ENCODE assay signal across 17 mouse cellular contexts in the genomic region with DNA sequence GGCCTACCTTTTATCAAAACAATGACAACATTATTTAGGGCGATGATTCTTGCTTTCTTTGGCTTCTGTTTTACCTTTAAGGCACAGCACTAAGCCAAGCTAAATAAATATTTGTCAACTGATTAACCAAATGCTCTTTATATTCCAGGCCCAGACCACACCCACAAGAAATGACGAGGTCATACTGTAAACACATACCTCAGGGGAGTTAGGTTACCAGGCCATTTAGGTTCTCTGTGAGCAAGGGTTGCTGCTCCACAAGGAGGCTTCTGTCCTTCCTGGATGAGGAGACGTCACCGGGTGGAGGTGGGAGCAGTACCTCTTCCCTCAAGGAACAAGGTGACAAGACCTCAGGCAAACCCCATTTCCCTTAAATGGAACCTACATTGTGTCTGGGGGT. TPM values are rescaled to one million over a fixed set of nuclear protein-coding genes. Genes with fewer than 3 reads are reported as not detected.
DNase-seq lines count a peak whose midpoint lies in the region; ATAC-seq and TF ChIP-seq lines count a peak whose summit lies in the region.
"Had no signal": no experiment of that assay in that cellular context is flagged by ENCODE, and none has a peak within 500 bp of the region (broad histone marks: within the 10 kb centered on the region; RNA-seq: fewer than 3 reads in every experiment).

No protein-coding gene starts in this region.

- TF ChIP-seq CTCF in layer of hippocampus, adult 2 months (conservative IDR thresholded peaks at IDR 0.05) = no peak

- H3K9ac ChIP-seq in heart, embryonic 11.5 days (ENCODE audit: low read depth, low read length) = no peak overlapping the region
- H3K9ac ChIP-seq: embryonic facial prominence, embryonic 12.5 days; forebrain, postnatal 0 days; kidney, embryonic 15.5 days; liver, postnatal 0 days had no signal

- no peaks in the 10 kb centered on the region for H3K27me3 ChIP-seq in heart, embryonic 11.5 days (ENCODE audit: control insufficient read depth, insufficient read depth, low read length)
- H3K27me3 ChIP-seq: embryonic facial prominence, embryonic 12.5 days; kidney, embryonic 15.5 days had no signal

- no peaks in the 10 kb centered on the region for H3K36me3 ChIP-seq in heart, embryonic 11.5 days (ENCODE audit: control insufficient read depth, insufficient read depth, low read length)
- H3K36me3 ChIP-seq: embryonic facial prominence, embryonic 12.5 days; kidney, embryonic 15.5 days had no signal

- H3K4me3 ChIP-seq in heart, embryonic 11.5 days (ENCODE audit: low read depth, low read length) = no peak overlapping the region
- H3K4me3 ChIP-seq in layer of hippocampus, adult 2 months = no peak overlapping the region
- H3K4me3 ChIP-seq: embryonic facial prominence, embryonic 12.5 days; kidney, embryonic 15.5 days had no signal

- no peak for ATAC-seq in heart, embryonic 11.5 days (replicated peaks; ENCODE audit: insufficient number of reproducible peaks, low FRiP score, low TSS enrichment)
- ATAC-seq: forebrain, postnatal 0 days; inflammation-experienced regulatory T-cells, adult 6 months; liver, postnatal 0 days had no signal

- H3K27ac ChIP-seq in heart, embryonic 11.5 days (ENCODE audit: low read depth, low read length) = peak overlapping the region; percentile 63
- no peak overlapping the region for H3K27ac ChIP-seq in layer of hippocampus, adult 2 months
- H3K27ac ChIP-seq: embryonic facial prominence, embryonic 12.5 days; kidney, embryonic 15.5 days had no signal

- WGBS in heart, embryonic 11.5 days (ENCODE audit: insufficient replicate concordance) = 64% methylated on average over 4 of the region's 4 CpGs

- DNase-seq in heart, adult 9 months (ENCODE audit: low spot score in 2 of 2) = no peak
- DNase-seq in urinary bladder, postnatal 14 days (ENCODE audit: low spot score) = peak; percentile 11
- DNase-seq in urinary bladder, postnatal 25 days (ENCODE audit: low spot score) = no peak
- DNase-seq in lung, postnatal 25 days (ENCODE audit: low spot score) = peak; percentile 34
- DNase-seq in gastrocnemius, postnatal 10 days = no peak
- no peak for DNase-seq in layer of hippocampus, adult 2 months (ENCODE audit: low spot score in 2 of 2)
- DNase-seq: adrenal gland, postnatal 14 days; B cell, adult 2 months; cerebellum, adult 11-12 months; forebrain, postnatal 0 days; liver; liver, postnatal 0 days; thymus, adult 18-20 months had no signal

- peaks cover 7% of the 10 kb centered on the region; the same call in 1 of the 2 replicates for H3K4me1 ChIP-seq in heart, embryonic 11.5 days (ENCODE audit: control insufficient read depth, insufficient read depth, low read length)
- H3K4me1 ChIP-seq: embryonic facial prominence, embryonic 12.5 days; kidney, embryonic 15.5 days had no signal

- H3K4me2 ChIP-seq in heart, embryonic 11.5 days = no peak overlapping the region
- H3K4me2 ChIP-seq: embryonic facial prominence, embryonic 12.5 days; kidney, embryonic 15.5 days had no signal

- H3K9me3 ChIP-seq in heart, embryonic 11.5 days (replicated peaks; ENCODE audit: control insufficient read depth, low read length) = no peaks in the 10 kb centered on the region
- H3K9me3 ChIP-seq: embryonic facial prominence, embryonic 12.5 days; kidney, embryonic 15.5 days had no signal

RNA-seq across cellular contexts. Expression of a gene that starts 49.9 kb away (rescaled TPM):
- polyA plus RNA-seq in heart, embryonic 11.5 days (2014; fragmentation: Nextera tagmentation; extraction: Ambion mirVana) = 42.6 and 43.5 TPM in 2 replicates
- 10 to 100 TPM; 20.3 to 22.8 TPM for total RNA-seq in gastrocnemius, postnatal 10 days (2021)
- 10 to 100 TPM; 33.9 to 34.6 TPM for total RNA-seq in layer of hippocampus, adult 2 months (2021)

Comparison
In these comparisons a context has a peak if more than half of its experiments do, and no peak if none do; other contexts are left out.
1. DNase-seq: peak in urinary bladder, postnatal 14 days (single experiment) and lung, postnatal 25 days (single experiment); none in heart, adult 9 months (0 of 2), urinary bladder, postnatal 25 days (single experiment), gastrocnemius, postnatal 10 days (single experiment) and layer of hippocampus, adult 2 months (0 of 2).